Mouse (Mus musculus): ENCODE data around the gene Nnmt. TPM values are rescaled to one million over a fixed set of nuclear protein-coding genes. Genes with fewer than 3 reads are reported as not detected.

The Nnmt gene
- total RNA-seq (2021) = 10 to 100 TPM; 24.5 to 55.3 TPM
- long read RNA-seq, experiment 1, transcript Nnmt-201 (3 exons, 1,043 nt) = major isoform, 18 of 22 reads
- long read RNA-seq, experiment 1, partial matches to known transcripts = 1 of 22 reads
- long read RNA-seq, experiment 1, other reads (novel, unspliced or antisense) = 0 of 22 reads
- long read RNA-seq, experiment 2, transcript Nnmt-201 (3 exons, 1,043 nt) = major isoform, 83 of 102 reads
- long read RNA-seq, experiment 2, transcript Nnmt-204 (2 exons, 558 nt) = minor isoform, 5 of 102 reads
- long read RNA-seq, experiment 2, transcript Nnmt-202 (4 exons, 912 nt) = minor isoform, 9 of 102 reads
- long read RNA-seq, experiment 2, partial matches to known transcripts = 1 of 102 reads
- long read RNA-seq, experiment 2, other reads (novel, unspliced or antisense) = 4 of 102 reads

DNA sequence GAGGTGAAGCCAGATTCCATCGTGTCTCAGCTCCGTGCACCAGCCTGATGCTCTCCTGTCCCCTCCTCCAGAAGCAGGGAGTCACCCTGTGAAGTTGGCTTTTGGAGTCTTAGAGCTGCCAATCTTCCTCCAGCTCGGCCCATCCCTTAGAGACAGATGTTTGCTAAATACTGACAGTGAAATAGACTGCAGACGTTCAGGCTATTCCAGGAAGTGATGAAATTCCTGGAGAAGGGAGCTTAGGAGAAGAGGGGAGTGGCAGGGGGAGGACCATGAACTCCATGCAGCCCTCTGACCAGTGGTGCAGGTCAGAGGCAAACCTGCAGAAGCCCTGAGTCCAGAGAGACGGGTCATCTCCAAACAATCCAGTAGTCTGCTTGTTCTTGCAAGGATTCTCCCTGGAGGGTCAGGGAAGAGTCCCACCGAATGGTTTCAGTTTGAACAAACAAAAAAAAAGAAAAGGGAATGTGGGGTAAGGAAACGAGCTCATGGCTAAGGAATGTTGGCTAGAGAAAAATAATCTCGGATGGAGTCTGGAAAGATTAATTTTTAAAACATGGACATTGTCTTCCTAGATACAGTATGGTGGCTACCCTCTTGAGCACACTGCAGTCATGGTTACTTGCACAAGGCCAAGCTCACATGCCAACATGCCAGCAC lies at the start of gene Nnmt:
Nnmt (minus strand) TSS at position 215 of the 660 bp plus-strand sequence.
- no peak for DNase-seq (ENCODE audit: low spot score in 2 of 2)

DNA sequence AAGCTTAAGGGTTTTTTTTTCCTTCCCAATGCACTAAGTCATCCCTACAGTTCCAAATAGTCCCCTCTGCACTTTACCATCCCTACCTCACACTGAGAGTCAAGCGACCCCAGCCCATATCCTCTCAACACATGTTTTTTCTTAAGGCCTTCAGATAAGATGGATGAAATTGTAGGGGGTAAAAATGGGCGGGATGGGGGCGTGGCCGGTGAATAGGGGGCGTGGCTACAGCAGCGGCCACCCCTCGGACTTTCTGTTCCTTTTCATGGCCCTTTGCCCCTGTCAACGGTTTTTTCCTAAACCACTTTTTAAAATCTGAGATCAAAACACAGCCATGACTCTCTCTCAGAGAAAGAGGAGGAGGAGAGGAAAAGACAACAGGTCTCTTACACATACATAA lies 49.8 kb upstream of the Nnmt start:
- DNase-seq (ENCODE audit: low spot score in 2 of 2) = no peak

DNA sequence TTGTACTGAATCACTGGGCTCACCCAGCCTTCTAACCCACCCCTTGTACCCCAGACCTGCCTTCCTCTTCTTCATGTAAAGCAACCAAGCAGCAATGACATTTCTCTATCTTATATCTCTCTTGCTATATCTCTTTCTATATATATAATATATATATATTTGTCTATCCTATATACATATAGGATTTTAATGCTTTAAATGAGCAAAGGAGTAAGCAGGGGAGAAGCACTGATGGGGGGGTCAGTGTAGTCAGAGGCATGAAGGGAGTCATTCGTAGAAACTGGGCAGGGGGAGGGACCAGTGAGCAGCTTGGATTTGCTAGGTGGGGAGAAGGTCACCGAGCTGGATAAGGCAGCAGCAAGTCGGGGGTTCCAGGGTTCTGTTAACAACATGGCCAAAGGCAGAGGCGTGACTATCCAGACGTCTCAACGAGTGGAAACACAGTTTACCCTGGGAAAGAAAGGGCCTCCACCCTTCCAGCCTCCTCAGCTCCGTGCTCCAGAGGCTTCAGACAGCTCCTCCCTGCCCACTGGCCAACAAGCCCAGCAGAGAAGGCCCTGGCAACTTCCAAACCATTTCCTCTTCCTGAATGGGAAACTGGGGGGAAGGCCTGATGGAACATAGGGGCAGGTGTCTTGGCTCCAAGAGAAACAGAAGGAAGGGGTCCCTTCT lies 48.6 kb upstream of the Nnmt start:
- DNase-seq (ENCODE audit: low spot score in 2 of 2) = no peak

DNA sequence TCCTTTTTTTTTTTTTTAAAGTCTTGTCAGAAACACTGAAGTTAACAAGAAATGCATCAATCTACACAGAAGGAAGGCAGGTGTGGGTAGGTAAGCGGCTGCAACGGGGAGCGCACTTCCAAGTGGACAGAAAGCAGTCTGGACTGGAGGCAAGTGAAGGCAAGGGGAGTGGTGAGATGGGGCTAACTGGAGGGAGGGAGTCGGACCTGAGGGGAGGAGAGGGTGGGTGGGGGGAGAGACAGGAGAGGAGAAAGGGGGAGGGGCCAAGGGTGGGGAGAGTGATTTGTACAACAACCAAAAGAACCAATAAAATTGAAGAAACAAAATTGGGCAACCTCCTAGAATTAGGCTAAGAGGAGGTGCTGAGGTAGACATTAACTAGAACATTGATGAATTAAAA lies 47.1 kb upstream of the Nnmt start:
- DNase-seq (ENCODE audit: low spot score in 2 of 2) = peak in 1 of 2 experiments; percentile 7

DNA sequence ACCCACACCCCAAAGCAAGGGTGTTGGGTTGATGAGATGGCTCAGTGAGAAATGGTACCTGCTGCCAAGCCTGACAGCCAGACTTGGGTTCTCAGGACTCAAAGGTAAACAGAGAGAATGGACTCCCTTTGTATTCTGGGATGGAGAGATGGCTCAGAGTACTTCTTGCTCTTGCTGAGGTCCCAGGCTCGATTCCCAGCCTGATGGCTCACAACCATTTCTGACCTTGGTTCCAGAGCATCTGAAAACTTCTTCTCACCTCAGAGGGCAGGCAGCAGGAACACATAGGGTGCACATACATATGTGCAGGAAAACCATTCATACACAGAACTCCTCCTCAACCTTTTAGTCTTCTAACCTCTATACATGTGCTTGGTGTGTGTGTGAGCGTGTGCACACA lies 45.9 kb upstream of the Nnmt start:
- no peak for DNase-seq (ENCODE audit: low spot score in 2 of 2)

DNA sequence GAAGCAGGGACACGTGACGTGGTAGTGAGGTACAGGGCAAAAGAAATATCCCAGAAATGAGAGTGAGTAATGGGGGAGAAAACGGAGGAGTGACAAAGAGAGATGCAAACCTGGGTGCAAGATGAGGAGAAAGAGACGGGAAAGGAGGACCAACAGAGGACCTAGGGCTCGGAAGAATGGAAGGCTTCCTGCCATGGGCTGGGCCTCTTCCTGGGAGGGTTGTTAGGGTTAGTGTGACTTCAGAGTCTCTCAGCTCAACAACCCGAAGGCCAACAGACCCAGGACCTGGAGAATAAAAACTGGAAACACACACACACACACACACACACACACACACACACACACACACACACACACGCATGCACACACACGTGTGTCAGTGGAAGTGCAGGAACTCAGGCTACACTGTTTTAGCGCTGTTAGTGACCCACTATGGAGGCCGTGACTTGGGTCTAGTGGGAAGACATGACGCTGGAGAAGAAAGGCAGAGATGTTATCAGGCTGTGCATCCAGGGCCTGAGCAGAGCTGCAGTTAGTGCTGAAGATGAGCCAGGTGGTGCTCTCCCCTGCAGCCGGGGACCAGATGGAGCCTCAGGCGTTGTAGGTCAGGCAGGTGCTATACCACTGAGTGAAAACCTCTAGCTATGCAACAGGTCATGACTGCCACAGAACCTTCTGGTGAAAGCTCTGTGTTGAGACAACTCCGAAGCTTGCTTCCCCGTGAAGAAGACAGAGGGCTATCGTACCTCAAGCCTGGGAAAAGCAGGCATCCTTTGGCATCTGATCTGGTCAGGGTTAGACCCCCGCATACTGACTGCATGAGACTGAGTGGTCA lies 45.1 kb upstream of the Nnmt start:
- peak in 1 of 2 experiments; percentile 19 for DNase-seq (ENCODE audit: low spot score in 2 of 2)

DNA sequence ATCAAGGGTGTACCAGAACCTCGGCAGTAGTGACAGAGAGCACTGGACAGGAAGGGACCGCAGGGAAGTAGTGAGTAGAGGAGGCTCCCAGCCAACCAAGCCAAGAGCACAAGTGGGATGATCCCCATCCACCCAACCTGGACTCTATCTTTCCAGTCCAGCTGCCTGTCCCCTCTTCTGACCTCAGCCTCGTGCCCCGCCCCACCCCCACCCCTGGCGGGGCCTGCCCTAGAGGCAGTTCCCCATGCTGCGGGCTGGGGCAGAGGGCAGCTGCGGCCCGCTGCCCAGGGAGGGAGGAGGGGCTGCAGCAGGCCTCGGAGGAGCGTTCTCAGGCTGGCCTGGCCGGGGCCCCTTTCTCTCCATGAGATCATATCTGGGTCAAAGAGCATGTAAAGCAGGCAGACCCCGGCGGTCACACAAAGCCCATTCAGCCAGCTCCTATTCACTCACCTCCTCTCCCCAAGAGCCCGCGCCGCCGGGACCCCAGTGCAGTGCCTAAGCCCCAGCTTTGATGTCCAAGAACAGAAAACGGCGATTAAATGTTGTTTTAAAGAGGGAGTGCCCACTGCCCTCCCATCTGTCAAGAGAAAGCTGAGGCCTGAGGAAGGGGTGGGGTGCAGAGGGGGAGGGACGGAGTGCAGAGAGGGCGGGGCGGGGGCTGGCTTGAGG lies 44.3 kb upstream of the Nnmt start:
- peak in 1 of 2 experiments; percentile 60 for DNase-seq (ENCODE audit: low spot score in 2 of 2)

DNA sequence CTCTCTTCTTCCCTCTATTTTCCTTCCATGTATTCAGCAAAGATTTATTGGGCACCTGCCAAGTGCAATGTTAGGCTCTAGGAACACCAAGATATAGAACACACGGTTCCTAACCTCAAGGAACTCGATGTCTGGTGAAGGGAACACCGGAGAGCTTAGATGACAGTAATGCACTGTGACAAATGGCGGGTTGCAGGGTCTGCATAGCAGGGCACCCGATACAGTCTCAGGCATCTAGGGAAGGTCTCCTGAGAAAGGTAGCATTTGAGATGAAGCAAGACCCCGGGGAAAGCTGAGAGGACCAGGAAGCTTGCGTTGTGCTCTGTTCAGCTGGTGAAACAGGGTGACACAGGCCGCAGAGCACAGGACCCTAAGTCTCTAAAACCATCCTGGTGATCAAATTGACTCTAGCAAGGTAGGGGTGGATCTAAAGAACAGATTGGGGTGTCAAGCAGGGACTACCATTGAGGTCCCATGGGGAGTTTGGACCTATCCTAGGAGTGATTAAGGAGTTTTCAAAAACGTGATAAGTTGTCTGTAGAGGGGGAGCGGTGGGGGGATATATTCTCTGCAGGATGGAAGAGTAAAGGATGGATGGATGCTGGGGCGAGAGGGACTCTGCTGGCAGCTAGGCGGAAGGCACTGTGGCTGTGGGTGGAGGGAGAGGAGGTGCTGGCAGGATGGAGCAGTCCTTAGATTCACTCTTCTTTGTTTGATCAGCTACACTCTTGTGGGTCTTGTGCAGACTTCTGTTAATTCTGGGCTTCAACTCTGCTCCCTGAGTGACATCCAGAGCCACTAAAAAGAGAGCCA lies 43.5 kb upstream of the Nnmt start:
- DNase-seq (ENCODE audit: low spot score in 2 of 2) = no peak

DNA sequence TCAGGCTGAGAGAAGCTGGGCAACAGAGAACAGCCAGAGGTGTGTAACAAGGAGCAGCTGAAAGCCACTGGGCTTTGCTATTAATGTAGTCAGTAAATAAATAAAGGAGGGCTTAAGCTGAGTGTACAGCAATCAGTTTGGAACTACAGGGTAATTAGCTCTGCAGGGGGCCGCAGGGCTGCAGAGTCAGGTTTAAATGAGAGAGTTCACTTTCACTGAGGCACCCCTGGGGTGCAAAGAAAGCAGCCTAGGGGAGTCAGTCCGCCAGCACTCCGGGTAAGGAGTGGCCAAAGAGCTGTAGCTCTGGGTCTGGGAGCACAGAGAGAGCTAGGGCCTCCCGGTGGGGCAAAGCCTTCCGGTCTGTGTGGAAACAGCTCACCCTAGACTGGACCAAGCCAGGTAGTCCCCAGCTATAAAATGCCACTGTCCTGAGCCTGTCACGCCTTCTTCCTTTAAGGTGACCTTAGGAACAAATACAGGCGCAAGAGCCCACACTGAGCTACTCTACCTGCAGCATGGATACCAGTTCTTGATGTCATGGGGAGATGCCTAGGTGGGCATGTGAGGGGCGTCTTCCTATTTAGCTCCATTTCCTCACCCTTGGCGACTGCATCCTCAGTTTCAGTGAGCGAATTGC lies 42.8 kb upstream of the Nnmt start:
- DNase-seq (ENCODE audit: low spot score in 2 of 2) = no peak

DNA sequence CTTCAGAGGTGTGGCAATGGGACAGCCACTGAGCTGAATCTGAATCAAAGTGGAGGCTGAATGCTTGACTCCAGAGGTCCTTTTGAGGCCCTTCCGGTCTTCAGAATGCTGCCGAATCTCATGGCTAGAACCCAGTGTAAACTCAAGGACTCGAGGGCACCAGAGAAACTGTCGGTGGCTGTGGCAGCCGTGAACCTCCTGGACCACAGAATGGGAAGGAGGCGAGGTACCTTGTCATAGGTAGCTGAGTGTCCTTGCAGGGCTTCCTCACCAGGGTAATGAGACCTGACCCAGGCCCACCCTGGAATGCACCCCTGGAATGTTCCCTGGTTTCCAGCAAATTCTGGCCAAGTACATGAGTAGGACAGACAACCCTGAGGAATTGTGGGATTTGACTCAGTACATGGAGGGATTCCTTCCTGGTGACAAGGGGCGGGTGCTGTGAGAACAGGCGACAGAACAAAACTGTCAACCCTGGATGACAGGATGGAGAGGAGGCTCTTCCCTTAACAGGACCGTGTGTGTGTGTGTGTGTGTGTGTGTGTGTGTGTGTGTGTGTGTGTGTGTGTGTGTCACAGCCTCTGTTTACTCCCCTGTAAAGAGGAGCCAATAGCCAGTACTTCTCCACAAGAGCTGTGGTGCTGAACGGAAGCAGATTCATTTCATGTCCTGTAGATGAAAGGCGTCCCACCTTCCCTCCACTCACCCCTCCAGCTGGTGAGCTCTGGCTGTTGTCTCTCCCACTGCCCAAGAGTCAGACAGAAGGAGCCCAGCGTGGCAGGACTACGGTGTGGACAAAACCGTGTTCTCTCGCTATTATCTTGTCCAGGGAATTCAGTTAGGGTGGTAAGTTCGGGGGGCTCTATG lies 42.1 kb upstream of the Nnmt start:
- no peak for DNase-seq (ENCODE audit: low spot score in 2 of 2)

DNA sequence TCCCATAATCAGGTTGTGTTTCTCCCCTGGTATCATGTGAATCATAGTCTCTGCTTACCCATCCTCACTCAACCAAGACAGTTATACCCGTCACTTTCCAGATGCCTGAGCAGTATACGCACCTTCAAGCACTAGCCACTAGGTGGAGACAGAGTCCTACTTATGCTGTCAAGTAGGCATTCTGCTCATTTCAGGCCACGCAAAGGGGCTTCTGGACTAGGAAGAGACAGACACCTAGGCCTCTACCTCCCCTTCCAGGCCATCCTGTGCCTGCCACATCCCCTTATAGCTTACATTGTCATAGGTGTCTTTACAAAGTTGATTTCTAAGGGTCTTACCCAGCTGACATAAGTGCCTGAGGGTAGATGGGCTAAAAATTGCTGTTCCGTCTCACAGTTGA lies 41.3 kb upstream of the Nnmt start:
- peak; percentile 60 to 61 for DNase-seq (ENCODE audit: low spot score in 2 of 2)

DNA sequence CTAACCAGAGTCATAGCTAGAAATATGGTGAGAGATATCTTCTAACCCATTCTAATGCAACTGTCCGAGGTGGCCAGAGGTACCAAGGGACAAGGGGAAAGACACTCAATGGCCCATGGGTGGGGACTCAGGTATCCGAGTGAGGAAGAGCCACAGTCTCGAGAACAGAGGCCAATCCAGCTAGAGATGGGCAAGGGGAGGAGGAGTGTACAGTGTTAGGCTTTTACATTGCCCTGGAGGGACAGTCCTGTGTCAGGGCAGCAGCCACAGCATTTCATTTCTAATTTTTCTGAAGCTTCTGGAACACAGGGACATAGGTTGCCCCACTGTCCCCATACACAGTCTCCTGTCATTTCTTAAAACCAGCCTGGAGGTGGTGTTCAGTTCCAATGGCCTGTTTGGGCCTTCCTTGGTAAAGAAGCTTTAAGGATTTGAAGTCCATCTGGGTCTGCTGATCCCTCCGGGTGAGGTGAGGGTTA lies 40.7 kb upstream of the Nnmt start:
- no peak for DNase-seq (ENCODE audit: low spot score in 2 of 2)

DNA sequence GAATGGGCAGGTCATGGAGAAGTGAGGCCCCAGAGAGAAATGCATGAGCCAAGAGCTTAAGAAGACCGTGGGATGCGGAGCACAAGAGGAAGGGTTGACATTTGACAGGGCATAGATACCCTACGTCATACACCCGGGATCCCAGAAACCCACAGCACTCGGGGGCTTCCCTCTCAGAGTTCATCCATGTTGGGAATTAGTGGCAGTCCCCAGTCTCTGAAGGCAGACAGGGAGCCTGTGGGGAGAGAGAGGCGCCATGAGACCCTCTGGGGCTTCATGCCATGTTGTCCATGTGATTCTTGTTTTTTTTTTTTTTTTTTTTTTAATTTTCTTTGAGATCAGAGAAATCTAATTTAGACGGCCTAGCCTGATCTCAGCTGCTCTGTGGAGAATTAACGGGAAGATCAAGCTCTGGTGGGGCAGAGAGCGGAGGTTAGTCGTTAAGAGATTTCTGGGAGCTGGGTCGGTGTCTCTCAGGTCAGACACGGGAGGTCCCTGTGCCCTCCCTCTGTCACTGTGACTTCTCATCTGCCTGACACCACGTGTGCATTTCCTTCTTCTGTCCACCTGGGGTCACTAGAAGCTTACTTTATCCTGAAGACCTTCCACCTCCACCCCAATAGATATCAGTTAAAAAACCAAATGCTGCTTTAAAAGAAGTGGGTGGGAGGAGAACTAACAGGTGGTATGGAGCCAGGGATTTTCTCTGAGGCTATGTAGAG lies 40.1 kb upstream of the Nnmt start:
- DNase-seq (ENCODE audit: low spot score in 2 of 2) = no peak

DNA sequence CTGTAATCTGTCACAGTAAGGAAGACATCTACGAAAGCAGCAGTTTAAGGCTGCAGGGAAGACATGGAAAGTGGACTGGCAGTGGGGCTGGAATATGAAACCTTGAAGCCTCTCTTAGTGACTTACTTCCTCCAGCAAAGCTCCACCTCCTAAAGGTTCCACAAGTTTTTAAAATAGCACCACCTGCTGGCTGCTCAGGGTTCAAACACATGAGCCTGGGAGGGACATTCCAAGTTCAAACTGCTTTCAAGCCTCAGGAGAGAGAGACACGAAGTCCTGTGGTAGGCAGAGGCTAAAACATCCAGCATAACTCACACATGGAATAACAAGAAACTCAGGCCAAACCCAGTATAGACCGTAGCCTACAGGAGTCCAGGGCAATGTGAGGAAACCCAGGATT lies 39.4 kb upstream of the Nnmt start:
- DNase-seq (ENCODE audit: low spot score in 2 of 2) = no peak

DNA sequence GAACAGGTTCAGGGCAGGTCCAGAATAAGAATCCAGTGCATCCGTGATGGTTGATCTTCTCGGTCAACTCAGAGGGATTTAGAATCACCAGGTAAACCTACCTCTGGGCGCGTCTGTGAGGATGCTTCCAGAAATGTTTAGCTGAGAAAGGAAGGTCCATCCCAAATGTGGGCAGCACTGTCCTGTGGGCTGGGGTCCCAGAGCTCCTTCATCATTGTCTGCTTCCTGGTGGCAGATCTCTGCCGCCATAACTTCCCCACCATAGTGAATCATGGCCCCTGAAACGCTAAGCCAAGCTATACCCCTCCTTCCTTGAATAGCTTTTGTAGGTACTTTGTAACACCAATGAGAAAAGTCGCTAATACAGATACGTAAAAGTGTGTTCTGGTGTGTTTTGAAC lies 36.7 kb upstream of the Nnmt start:
- DNase-seq (ENCODE audit: low spot score in 2 of 2) = no peak

DNA sequence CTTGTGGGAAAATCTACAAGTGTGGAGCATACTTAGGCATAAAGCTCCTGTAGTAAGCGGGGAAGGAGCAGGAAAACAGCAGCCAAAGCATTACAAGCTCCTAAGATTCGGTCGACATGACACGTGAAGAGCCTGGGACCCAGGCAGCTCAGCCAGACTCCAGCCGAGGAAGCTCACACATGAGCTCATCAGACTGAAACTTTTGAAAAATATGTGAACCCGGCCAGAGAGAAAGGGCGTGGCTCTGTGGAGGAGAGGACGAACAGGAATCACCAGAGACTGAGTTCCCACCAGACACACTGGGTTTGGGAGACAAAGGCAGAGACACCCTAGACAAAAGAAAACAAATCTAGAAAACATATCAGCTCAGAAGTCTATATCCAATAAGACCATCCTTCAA lies 35.9 kb upstream of the Nnmt start:
- no peak for DNase-seq (ENCODE audit: low spot score in 2 of 2)

DNA sequence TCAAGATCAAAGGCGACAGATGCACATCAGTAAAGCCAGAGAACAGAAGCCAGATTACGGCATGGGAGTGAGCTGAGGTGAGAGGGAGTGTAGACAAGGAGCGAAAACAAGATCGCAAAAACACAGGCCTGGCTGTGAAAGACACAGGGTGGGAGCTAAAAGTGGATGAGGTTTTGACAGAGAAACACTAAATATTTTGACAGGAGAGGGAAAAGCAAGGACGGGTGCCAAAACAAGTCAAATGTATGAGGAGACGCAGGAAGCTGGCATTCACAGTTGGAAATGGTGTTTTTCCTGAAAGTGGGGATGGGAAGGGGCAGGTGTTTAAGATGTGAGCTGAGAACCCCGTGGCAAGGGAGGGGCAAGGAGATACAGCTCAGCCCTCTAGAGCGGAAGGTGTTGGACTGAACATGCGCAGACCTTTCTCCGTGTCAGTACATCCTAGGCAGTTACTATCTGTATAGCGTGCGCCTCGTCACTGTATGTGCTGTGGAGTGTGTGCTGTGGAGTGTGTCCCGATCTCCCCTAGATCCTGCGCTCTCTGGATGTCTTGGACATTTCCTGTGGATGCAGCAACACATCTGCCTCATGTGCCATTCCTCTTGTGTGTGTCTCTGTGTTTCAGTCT lies 33.3 kb upstream of the Nnmt start:
- no peak for DNase-seq (ENCODE audit: low spot score in 2 of 2)
